Comparison of ENCODE assay signal across 8 mouse cellular contexts in the genomic region with DNA sequence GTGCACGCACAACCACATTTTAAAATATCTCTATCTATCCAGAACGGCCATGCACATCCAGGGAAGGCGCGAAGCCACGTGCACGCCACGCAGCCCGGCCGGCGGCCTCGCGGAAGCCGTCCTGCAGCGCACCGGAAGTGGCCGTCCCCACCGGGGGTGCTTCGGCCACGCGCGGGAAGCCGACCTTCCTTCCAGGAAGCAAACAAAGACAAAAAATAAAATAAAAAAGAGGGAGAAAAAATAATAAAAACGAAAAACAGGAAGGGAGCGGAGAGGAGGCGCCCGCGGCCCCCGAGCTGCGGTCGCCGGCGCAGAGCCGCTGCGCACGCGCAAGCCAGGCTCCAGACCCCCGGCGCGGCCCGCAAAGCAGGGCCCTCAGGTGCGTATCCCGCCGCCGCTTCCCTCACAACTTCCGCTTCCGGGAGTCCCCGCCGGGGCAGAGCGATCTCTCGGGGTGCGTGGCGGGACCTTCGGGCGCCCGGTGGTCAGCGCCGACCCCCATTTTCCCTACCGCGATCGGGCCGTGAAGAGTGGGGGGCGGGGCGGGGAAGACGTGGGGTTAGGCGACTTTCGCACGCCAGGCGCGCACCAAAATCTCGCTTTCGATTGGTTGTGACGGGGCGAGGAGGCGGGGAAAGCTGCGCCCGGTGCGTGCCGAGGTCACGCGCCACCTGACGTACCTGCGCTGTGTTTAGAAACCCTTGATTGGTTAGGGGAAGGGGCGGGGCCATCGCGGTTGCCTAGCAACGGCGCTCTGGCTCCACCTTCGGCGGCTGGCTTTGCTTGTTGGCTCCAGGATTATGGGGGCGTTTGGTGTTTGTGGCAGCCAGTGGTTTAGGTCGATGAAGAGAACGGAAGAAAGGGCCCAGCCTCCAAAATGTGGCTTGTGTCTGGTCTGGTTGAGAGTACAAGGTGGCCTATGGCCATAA. TPM values are rescaled to one million over a fixed set of nuclear protein-coding genes. Genes with fewer than 3 reads are reported as not detected.
A peak's percentile ranks its signal among the peaks of the same experiment; 100 is the strongest.
DNase-seq lines count a peak whose midpoint lies in the region; ATAC-seq and TF ChIP-seq lines count a peak whose summit lies in the region.

A gene (plus strand): TSS at position 140 of the 929 bp plus-strand sequence.

- H3K27ac ChIP-seq in ES-E14 (ENCODE audit: insufficient read depth, low read depth, low read length, poor library complexity, severe bottlenecking), result peak within 1 kb of the TSS; percentile 97
- peak within 1 kb of the TSS; percentile 95 for H3K27ac ChIP-seq in forebrain, embryonic 15.5 days (replicated peaks)
- H3K27ac ChIP-seq in layer of hippocampus, adult 2 months, result peak within 1 kb of the TSS; percentile 95
- H3K27ac ChIP-seq in lung, embryonic 14.5 days (ENCODE audit: low read depth), result peak within 1 kb of the TSS; percentile 97
- H3K27ac ChIP-seq in olfactory bulb, adult 2 months (ENCODE audit: insufficient read depth, low read depth, low read length), result peak within 1 kb of the TSS; percentile 80
- H3K27ac ChIP-seq in thymus, adult 2 months (ENCODE audit: control insufficient read depth, insufficient read depth, low read length), result peak within 1 kb of the TSS; percentile 43

- peak; percentile 35; the same call in 1 of the 2 replicates for TF ChIP-seq POLR2A in olfactory bulb, adult 2 months (IDR thresholded peaks at IDR 0.05; ENCODE audit: insufficient read depth, low read depth, low read length)
- TF ChIP-seq POLR2A in thymus, adult 2 months (IDR thresholded peaks at IDR 0.05; ENCODE audit: control insufficient read depth, extremely low read depth, insufficient read depth, low read length, poor library complexity), result peak; percentile 77

- H3K9me3 ChIP-seq in ES-E14 (ENCODE audit: control insufficient read depth, insufficient read depth, low read depth, low read length), result no peaks in the 10 kb centered on the region
- no peaks in the 10 kb centered on the region for H3K9me3 ChIP-seq in forebrain, embryonic 15.5 days
- H3K9me3 ChIP-seq in lung, embryonic 14.5 days (ENCODE audit: low read depth, low read length), result no peaks in the 10 kb centered on the region

- in situ Hi-C loops in ES-E14 (cut with MboI; ENCODE audit: low sequenced_read_pairs in 2 of 2, unreplicated experiment in 2 of 2), result loop anchor here in 1 of 2 experiments (10.0 kb wide), 2 partner anchors 161 to 281 kb away; no protein-coding TSS in a partner anchor

- peak; percentile 30 for TF ChIP-seq CTCF in layer of hippocampus, adult 2 months (conservative IDR thresholded peaks at IDR 0.05)
- peak; percentile 14; the same call in 1 of the 2 replicates for TF ChIP-seq CTCF in lung, embryonic 14.5 days (IDR thresholded peaks at IDR 0.05; ENCODE audit: low read depth)
- TF ChIP-seq CTCF in olfactory bulb, adult 2 months (IDR thresholded peaks at IDR 0.05; ENCODE audit: insufficient read depth, low read depth, low read length), result no peak
- peak; percentile 60; the same call in 1 of the 2 replicates for TF ChIP-seq CTCF in thymus, adult 2 months (IDR thresholded peaks at IDR 0.05; ENCODE audit: borderline replicate concordance, control insufficient read depth, extremely low read depth, insufficient read depth, low read length, poor library complexity)

- intact Hi-C loops in heart, postnatal 36 days (cut with DNase I), result loop anchor here (10.0 kb wide), 1 partner anchor 131 kb away; a partner anchor contains a TSS

- peak within 1 kb of the TSS; percentile 84 for H3K4me2 ChIP-seq in forebrain, embryonic 15.5 days (replicated peaks)
- peak within 1 kb of the TSS; percentile 93 for H3K4me2 ChIP-seq in lung, embryonic 14.5 days

- H3K27me3 ChIP-seq in forebrain, embryonic 15.5 days, result no peaks in the 10 kb centered on the region
- no peaks in the 10 kb centered on the region for H3K27me3 ChIP-seq in lung, embryonic 14.5 days (ENCODE audit: insufficient read depth, low read length)
- no peaks in the 10 kb centered on the region for H3K27me3 ChIP-seq in thymus, adult 2 months (ENCODE audit: control insufficient read depth, insufficient read depth, low read length)

- peak; percentile 96 for ATAC-seq in forebrain, embryonic 15.5 days (replicated peaks)
- ATAC-seq in lung, embryonic 14.5 days (ENCODE audit: insufficient read depth), result peak; percentile 91

- peak within 1 kb of the TSS; percentile 97 for H3K9ac ChIP-seq in ES-E14 (ENCODE audit: insufficient read depth, low read depth, low read length, poor library complexity, severe bottlenecking)
- peak within 1 kb of the TSS; percentile 72 for H3K9ac ChIP-seq in forebrain, embryonic 15.5 days (replicated peaks)
- peak within 1 kb of the TSS; percentile 77 for H3K9ac ChIP-seq in lung, embryonic 14.5 days

- peak within 1 kb of the TSS; percentile 79 to 85 for H3K4me3 ChIP-seq in ES-E14 (ENCODE audit: insufficient read depth in 1 of 2, low read depth in 1 of 2, low read length in 2 of 2, poor library complexity in 1 of 2, severe bottlenecking in 1 of 2)
- peak within 1 kb of the TSS; percentile 77 for H3K4me3 ChIP-seq in forebrain, embryonic 15.5 days
- peak within 1 kb of the TSS; percentile 74 for H3K4me3 ChIP-seq in layer of hippocampus, adult 2 months
- H3K4me3 ChIP-seq in lung, embryonic 14.5 days (ENCODE audit: low read depth, low read length), result peak within 1 kb of the TSS; percentile 71
- peak within 1 kb of the TSS; percentile 75 for H3K4me3 ChIP-seq in olfactory bulb, adult 2 months (ENCODE audit: insufficient read depth, low read depth, low read length)
- peak within 1 kb of the TSS; percentile 53 for H3K4me3 ChIP-seq in thymus, adult 2 months (ENCODE audit: control insufficient read depth, insufficient read depth, low read length)

- peaks cover 0 to 7% of the 10 kb centered on the region in 2 experiments; a peak in 2 of 4 replicates for H3K4me1 ChIP-seq in ES-E14 (ENCODE audit: control insufficient read depth in 2 of 2, insufficient read depth in 2 of 2, low read length in 2 of 2, poor library complexity in 1 of 2)
- H3K4me1 ChIP-seq in forebrain, embryonic 15.5 days, result peaks cover 18% of the 10 kb centered on the region
- peaks cover 10% of the 10 kb centered on the region; the same call in 1 of the 2 replicates for H3K4me1 ChIP-seq in lung, embryonic 14.5 days (ENCODE audit: insufficient read depth)
- H3K4me1 ChIP-seq in olfactory bulb, adult 2 months (ENCODE audit: control insufficient read depth, insufficient read depth, low read length), result peaks cover 19% of the 10 kb centered on the region
- peaks cover 23% of the 10 kb centered on the region for H3K4me1 ChIP-seq in thymus, adult 2 months (replicated peaks; ENCODE audit: control insufficient read depth, insufficient read depth, low read length)

- peak; percentile 96 for DNase-seq in ES-E14 (ENCODE audit: low read depth, low spot score)
- peak; percentile 99 for DNase-seq in cerebellum, adult 11-12 months
- DNase-seq in heart, postnatal 36 days, result peak; percentile 96 to 99
- DNase-seq in layer of hippocampus, adult 2 months (ENCODE audit: low spot score in 2 of 2), result peak; percentile 99
- DNase-seq in lung, embryonic 14.5 days, result peak; percentile 99
- peak; percentile 99 for DNase-seq in thymus, adult 2 months

- no peaks in the 10 kb centered on the region for H3K36me3 ChIP-seq in ES-E14 (ENCODE audit: control insufficient read depth, insufficient read depth, low read length, poor library complexity, severe bottlenecking)
- no peaks in the 10 kb centered on the region for H3K36me3 ChIP-seq in forebrain, embryonic 15.5 days
- H3K36me3 ChIP-seq in lung, embryonic 14.5 days (ENCODE audit: insufficient read depth), result no peaks in the 10 kb centered on the region
- no peaks in the 10 kb centered on the region for H3K36me3 ChIP-seq in thymus, adult 2 months (ENCODE audit: control insufficient read depth, insufficient read depth, low read length)

- WGBS in forebrain, embryonic 15.5 days, result under 1% methylated on average over 91 of the region's 92 CpGs
- under 1% methylated on average over 92 of the region's 92 CpGs for WGBS in lung, embryonic 14.5 days
- WGBS in olfactory bulb, adult 2 months, result under 1% methylated on average over 92 of the region's 92 CpGs
- WGBS in thymus, adult 2 months, result under 1% methylated on average over 92 of the region's 92 CpGs

TF ChIP-seq in ES-E14, 5 proteins besides CTCF, POLR2A, EP300 and RAD21:
- TF ChIP-seq ZNF384 (IDR thresholded peaks at IDR 0.05; ENCODE audit: low read depth, low read length) (no peak), CHD2 (IDR thresholded peaks at IDR 0.05; ENCODE audit: low read depth, low read length) (0 out of 2 replicates have a peak, but pooled peaks have one; percentile 46), ZC3H11A (IDR thresholded peaks at IDR 0.05; ENCODE audit: borderline replicate concordance, low read depth, low read length) (no peak), HCFC1 (IDR thresholded peaks at IDR 0.05; ENCODE audit: borderline replicate concordance, insufficient read depth, low read length) (0 out of 2 replicates have a peak, but pooled peaks have one; percentile 62)

RNA-seq across cellular contexts. Expression of the gene that starts here (rescaled TPM):
- total RNA-seq in ES-E14 (2012; rRNA removed), result 2.2 and 2.3 TPM in 2 replicates
- polyA plus RNA-seq in forebrain, embryonic 15.5 days (2015; fragmentation: Nextera tagmentation; extraction: Ambion mirVana), result 11.8 and 13.2 TPM in 2 replicates
- total RNA-seq in heart, postnatal 36 days (2021), result 1 to 10 TPM; 4.9 to 5.0 TPM
- 10 to 100 TPM; 15.4 to 17.6 TPM for total RNA-seq in layer of hippocampus, adult 2 months (2021)
- polyA plus RNA-seq in lung, embryonic 14.5 days (2014; fragmentation: Nextera tagmentation; extraction: Ambion mirVana), result 6.9 and 9.6 TPM in 2 replicates
- polyA plus RNA-seq in olfactory bulb, adult 2 months (2012; ENCODE audit: insufficient read depth, insufficient read length, low replicate concordance, missing spikeins), result not detected in 2 replicates
- polyA plus RNA-seq in thymus, adult 2 months (2012; rRNA removed), result 9.7 and 9.9 TPM in 2 replicates

Comparison
In these comparisons a context has a peak if more than half of its experiments do, and no peak if none do; other contexts are left out.
1. Peak in every context shown above with its lines: DNase-seq, ATAC-seq, H3K4me3 ChIP-seq and H3K27ac ChIP-seq.
2. H3K27ac ChIP-seq: peak in every context shown above with its lines; median percentile 97 in ES-E14; 97 in lung, embryonic 14.5 days; 95 in forebrain, embryonic 15.5 days; 95 in layer of hippocampus, adult 2 months; 80 in olfactory bulb, adult 2 months; 43 in thymus, adult 2 months.